In genomic region chr1:189927644-189928043, GRCm38 (mm10) we compare ENCODE assay signal across 10 mouse cellular contexts. TPM values are rescaled to one million over a fixed set of nuclear protein-coding genes. Genes with fewer than 3 reads are reported as not detected.
A peak's percentile ranks its signal among the peaks of the same experiment; 100 is the strongest.
DNase-seq lines count a peak whose midpoint lies in the region; ATAC-seq and TF ChIP-seq lines count a peak whose summit lies in the region.
"Had no signal": no experiment of that assay in that cellular context is flagged by ENCODE, and none has a peak within 500 bp of the region (broad histone marks: within the 10 kb centered on the region; RNA-seq: fewer than 3 reads in every experiment).

No protein-coding gene starts in this region.

- H3K4me3 ChIP-seq in heart, embryonic 11.5 days (ENCODE audit: low read depth, low read length): no peak overlapping the region
- H3K4me3 ChIP-seq in gastrocnemius, adult 2 months: no peak overlapping the region
- no peak overlapping the region for H3K4me3 ChIP-seq in intestine, embryonic 15.5 days (replicated peaks)
- H3K4me3 ChIP-seq in liver, embryonic 12.5 days: no peak overlapping the region
- no peak overlapping the region for H3K4me3 ChIP-seq in olfactory bulb, adult 2 months (ENCODE audit: insufficient read depth, low read depth, low read length)
- H3K4me3 ChIP-seq: limb, embryonic 15.5 days had no signal

- H3K9me3 ChIP-seq in heart, embryonic 11.5 days (replicated peaks; ENCODE audit: control insufficient read depth, low read length): no peaks in the 10 kb centered on the region
- H3K9me3 ChIP-seq in intestine, embryonic 15.5 days: no peaks in the 10 kb centered on the region
- H3K9me3 ChIP-seq in liver, embryonic 12.5 days (replicated peaks): no peaks in the 10 kb centered on the region
- H3K9me3 ChIP-seq: limb, embryonic 15.5 days had no signal

- intact Hi-C loops in gastrocnemius, adult 2 months (cut with DNase I): loop anchor here (1.0 to 5.0 kb wide), 3 partner anchors 40 to 225 kb away; no protein-coding TSS in a partner anchor

- H3K36me3 ChIP-seq in heart, embryonic 11.5 days (ENCODE audit: control insufficient read depth, insufficient read depth, low read length): no peaks in the 10 kb centered on the region
- no peaks in the 10 kb centered on the region for H3K36me3 ChIP-seq in intestine, embryonic 15.5 days
- no peaks in the 10 kb centered on the region for H3K36me3 ChIP-seq in liver, embryonic 12.5 days
- H3K36me3 ChIP-seq: G1E; limb, embryonic 15.5 days had no signal

- no peak for TF ChIP-seq POLR2A in olfactory bulb, adult 2 months (IDR thresholded peaks at IDR 0.05; ENCODE audit: insufficient read depth, low read depth, low read length)

- H3K4me1 ChIP-seq in heart, embryonic 11.5 days (ENCODE audit: control insufficient read depth, insufficient read depth, low read length): peaks cover 25% of the 10 kb centered on the region
- no peaks in the 10 kb centered on the region; the same call in 1 of the 2 replicates for H3K4me1 ChIP-seq in intestine, embryonic 15.5 days (replicated peaks)
- peaks cover 3% of the 10 kb centered on the region for H3K4me1 ChIP-seq in liver, embryonic 12.5 days
- H3K4me1 ChIP-seq in olfactory bulb, adult 2 months (ENCODE audit: control insufficient read depth, insufficient read depth, low read length): peaks cover 2% of the 10 kb centered on the region; the same call in 1 of the 2 replicates

- 5% methylated on average over 6 of the region's 6 CpGs for WGBS in heart, embryonic 11.5 days (ENCODE audit: insufficient replicate concordance)
- WGBS in intestine, embryonic 15.5 days: 5% methylated on average over 6 of the region's 6 CpGs
- WGBS in liver, embryonic 12.5 days (ENCODE audit: insufficient replicate concordance): 4% methylated on average over 6 of the region's 6 CpGs
- WGBS in olfactory bulb, adult 2 months: 4% methylated on average over 6 of the region's 6 CpGs

- TF ChIP-seq CTCF in gastrocnemius, adult 2 months (IDR thresholded peaks at IDR 0.05): peak; percentile 96
- TF ChIP-seq CTCF in olfactory bulb, adult 2 months (IDR thresholded peaks at IDR 0.05; ENCODE audit: insufficient read depth, low read depth, low read length): peak; percentile 61

- no peak overlapping the region for H3K4me2 ChIP-seq in heart, embryonic 11.5 days
- no peak overlapping the region; the same call in 1 of the 2 replicates for H3K4me2 ChIP-seq in intestine, embryonic 15.5 days (replicated peaks)
- H3K4me2 ChIP-seq in liver, embryonic 12.5 days: peak overlapping the region; percentile 25; the same call in 1 of the 2 replicates
- H3K4me2 ChIP-seq: limb, embryonic 15.5 days had no signal

- no peak overlapping the region for H3K9ac ChIP-seq in heart, embryonic 11.5 days (ENCODE audit: low read depth, low read length)
- no peak overlapping the region for H3K9ac ChIP-seq in intestine, embryonic 15.5 days
- no peak overlapping the region for H3K9ac ChIP-seq in liver, embryonic 12.5 days
- H3K9ac ChIP-seq: limb, embryonic 15.5 days had no signal

- ATAC-seq in heart, embryonic 11.5 days (replicated peaks; ENCODE audit: insufficient number of reproducible peaks, low FRiP score, low TSS enrichment): no peak
- ATAC-seq in intestine, embryonic 15.5 days: peak; percentile 72
- peak; percentile 75 for ATAC-seq in liver, embryonic 12.5 days

- no peak overlapping the region for H3K27ac ChIP-seq in heart, embryonic 11.5 days (ENCODE audit: low read depth, low read length)
- H3K27ac ChIP-seq in gastrocnemius, adult 2 months: peak overlapping the region; percentile 35; the same call in 1 of the 2 replicates
- H3K27ac ChIP-seq in intestine, embryonic 15.5 days: no peak overlapping the region
- H3K27ac ChIP-seq in liver, embryonic 12.5 days: no peak overlapping the region
- H3K27ac ChIP-seq in olfactory bulb, adult 2 months (ENCODE audit: insufficient read depth, low read depth, low read length): no peak overlapping the region
- H3K27ac ChIP-seq: limb, embryonic 15.5 days had no signal

- H3K27me3 ChIP-seq in heart, embryonic 11.5 days (ENCODE audit: control insufficient read depth, insufficient read depth, low read length): no peaks in the 10 kb centered on the region
- no peaks in the 10 kb centered on the region for H3K27me3 ChIP-seq in intestine, embryonic 15.5 days (replicated peaks)
- no peaks in the 10 kb centered on the region for H3K27me3 ChIP-seq in liver, embryonic 12.5 days (replicated peaks)
- H3K27me3 ChIP-seq: limb, embryonic 15.5 days had no signal

- peak; percentile 95 for DNase-seq in heart, adult 11 months
- DNase-seq in MN1 (ENCODE audit: low spot score): peak; percentile 45
- peak; percentile 53 for DNase-seq in cerebellum, adult 8-10 months
- peak; percentile 76 for DNase-seq in gastrocnemius, adult 2 months

RNA-seq across cellular contexts. Expression of gene Smyd2, which starts 5.5 kb away (rescaled TPM):
- 150 and 161 TPM in 2 replicates for polyA plus RNA-seq in heart, embryonic 11.5 days (2014; fragmentation: Nextera tagmentation; extraction: Ambion mirVana)
- 100 to 1,000 TPM; 200 to 329 TPM for total RNA-seq in gastrocnemius, adult 2 months (2021)
- polyA plus RNA-seq in intestine, embryonic 15.5 days (2015; fragmentation: Nextera tagmentation; extraction: Ambion mirVana): 101 and 112 TPM in 2 replicates
- 49.0 and 53.4 TPM in 2 replicates for polyA plus RNA-seq in liver, embryonic 12.5 days (2016; fragmentation: Nextera tagmentation; extraction: Ambion mirVana)
- polyA plus RNA-seq in olfactory bulb, adult 2 months (2012; ENCODE audit: insufficient read depth, insufficient read length, low replicate concordance, missing spikeins): not detected in 2 replicates
- total RNA-seq: G1E had no signal
- polyA plus RNA-seq: G1E had no signal

Comparison
In these comparisons a context has a peak if more than half of its experiments do, and no peak if none do; other contexts are left out.
1. DNase-seq: peak in every context shown above with its lines; median percentile 95 in heart, adult 11 months; 76 in gastrocnemius, adult 2 months; 53 in cerebellum, adult 8-10 months; 45 in MN1.